Mouse (Mus musculus) small intestine, adult 2 months (tissue): ENCODE measurements around the gene Supt7l. TPM values are rescaled to one million over a fixed set of nuclear protein-coding genes. Genes with fewer than 3 reads are reported as not detected.

ENCODE experiments used
- H3K27ac ChIP-seq: fragments of 200-500 bp; 2 replicates; pipeline ENCODE4 v1.5.1; 2012; ENCODE audit warnings: low read depth, low read length, control low read depth, inconsistent platforms; ENCODE audit not compliant: insufficient read depth
- H3K27me3 ChIP-seq: fragments of 200-500 bp; 2 replicates; pipeline ENCODE4 v1.6.1; 2012; ENCODE audit warnings: mild to moderate bottlenecking, moderate library complexity, low read length, inconsistent platforms; ENCODE audit not compliant: control insufficient read depth, insufficient read depth
- H3K36me3 ChIP-seq: fragments of 200-500 bp; 2 replicates; pipeline ENCODE4 v1.6.1; 2012; ENCODE audit warnings: mild to moderate bottlenecking, low read length, control low read depth, inconsistent platforms; ENCODE audit not compliant: control insufficient read depth, insufficient read depth
- H3K4me1 ChIP-seq: fragments of 200-500 bp; 2 replicates; pipeline ENCODE4 v1.6.1; 2012; ENCODE audit warnings: low read length, inconsistent platforms, mixed read lengths; ENCODE audit not compliant: control insufficient read depth, insufficient read depth, insufficient read length
- H3K4me3 ChIP-seq: fragments of 200-500 bp; 2 replicates; pipeline ENCODE4 v1.5.1; 2012; ENCODE audit warnings: low read depth, mild to moderate bottlenecking, control low read depth, inconsistent platforms, low read length, moderate library complexity
- CTCF ChIP-seq: fragments of 200-500 bp; IDR thresholded peaks from 2 replicates; pipeline ENCODE4 v1.5.1; 2012; ENCODE audit warnings: low read depth, mild to moderate bottlenecking, control low read depth, inconsistent platforms, low read length, moderate library complexity, mixed read lengths; ENCODE audit not compliant: insufficient replicate concordance, insufficient read length; ENCODE audit errors: extremely low read depth
- POLR2A ChIP-seq: fragments of 200-500 bp; IDR thresholded peaks from 2 replicates; pipeline ENCODE4 v1.6.1; 2012; ENCODE audit warnings: low read depth, mild to moderate bottlenecking, control low read depth, inconsistent platforms, low read length, moderate library complexity
- WGBS: fragments of 180-500 bp; shearing (Covaris S2); methylation state at CpG from one replicate; pipeline ENCODE4 v1.1.7; 2018; 5-methylcytosine and 5-hydroxymethylcytosine counted together
- polyA plus RNA-seq: library from polyadenylated mRNA; depleted of rRNA; stranded (reverse); fragments of >200 nt; gene quantifications from 2 replicates; pipeline ENCODE4 v1.2.3, GENCODE M21; 2012

Supt7l gene
- polyA plus RNA-seq, 1 experiment = 6.8 TPM

DNA sequence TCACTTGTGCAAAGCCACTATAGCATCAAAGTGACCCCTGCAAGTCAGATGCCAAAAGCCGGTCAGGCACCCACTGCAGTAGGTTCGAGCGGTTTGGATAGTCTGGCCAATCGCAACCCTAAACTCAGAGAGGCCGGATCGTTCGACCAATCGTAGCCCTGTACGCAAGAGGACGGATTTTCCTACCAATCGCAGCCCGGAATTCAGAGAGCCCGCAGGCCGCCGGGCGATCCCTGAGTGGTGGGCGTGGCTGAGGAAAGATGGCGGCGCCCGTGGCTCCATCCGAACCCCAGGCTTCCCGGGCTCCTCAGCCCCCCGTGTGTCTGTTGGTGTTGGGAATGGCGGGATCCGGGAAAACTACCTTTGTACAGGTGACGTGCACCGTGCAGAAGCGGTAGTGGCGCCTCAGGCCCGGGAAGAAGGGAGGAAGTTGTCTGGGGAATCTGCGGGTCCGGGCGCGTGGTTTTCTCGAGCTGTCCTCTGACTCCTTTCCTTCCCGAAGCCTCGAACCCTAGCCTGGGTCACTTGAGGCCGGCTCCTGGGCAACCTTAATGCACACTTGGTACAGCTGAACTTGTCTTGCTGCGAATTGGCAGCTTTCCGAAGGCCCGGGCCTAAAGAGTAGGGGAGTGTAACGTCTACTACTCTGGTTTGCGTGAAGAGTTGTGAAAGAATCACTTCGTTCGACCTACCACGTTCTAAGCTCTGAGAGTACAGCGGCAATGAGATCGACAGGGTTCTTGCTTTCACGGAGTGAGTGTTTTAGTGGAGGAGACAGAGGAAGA is 32.9 kb downstream of the Supt7l start, which contains the start of gene Gpn1:
Gene Gpn1 (plus strand): TSS at position 229 of the 785 bp plus-strand sequence.
- H3K4me3 ChIP-seq = peak within 1 kb of the TSS; percentile 88
- H3K36me3 ChIP-seq = peaks cover 9% of the 10 kb centered on the region
- H3K4me1 ChIP-seq = no peaks in the 10 kb centered on the region; the same call in 1 of the 2 replicates
- no peak within 1 kb of the TSS for H3K27ac ChIP-seq
- no peaks in the 10 kb centered on the region for H3K27me3 ChIP-seq
- 0 out of 2 replicates have a peak, but pooled peaks have one; percentile 16 for TF ChIP-seq POLR2A
- no peak for TF ChIP-seq CTCF
- under 1% methylated on average over 49 of the region's 49 CpGs for WGBS

DNA sequence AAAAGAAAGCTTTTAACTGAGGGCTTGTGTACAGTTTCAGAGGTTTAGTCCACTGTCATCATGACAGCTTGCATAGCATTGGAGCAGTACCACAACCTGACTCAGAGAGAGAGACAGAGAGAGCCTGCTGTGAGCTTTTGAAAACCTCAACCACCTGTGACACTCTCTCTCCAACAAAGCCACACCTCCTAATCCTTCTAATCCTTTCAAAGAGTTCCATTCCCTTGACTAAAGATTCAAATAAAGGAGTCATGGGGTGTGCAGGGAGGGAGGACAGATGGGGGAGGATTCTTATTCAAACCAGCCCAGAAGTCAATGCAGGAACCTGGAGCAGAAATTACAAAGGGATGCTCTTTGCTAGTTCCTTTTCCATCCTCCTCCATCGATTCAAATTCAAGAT is 35.6 kb downstream of the Supt7l start:
- Histone ChIP-seq H3K27me3 (no peaks in the 10 kb centered on the region), H3K4me3 (no peak overlapping the region), H3K4me1 (no peaks in the 10 kb centered on the region; the same call in 1 of the 2 replicates), H3K27ac (no peak overlapping the region), H3K36me3 (no peaks in the 10 kb centered on the region)
- WGBS = 55% methylated on average over 1 of the region's 1 CpGs
- TF ChIP-seq POLR2A (no peak), CTCF (no peak)

DNA sequence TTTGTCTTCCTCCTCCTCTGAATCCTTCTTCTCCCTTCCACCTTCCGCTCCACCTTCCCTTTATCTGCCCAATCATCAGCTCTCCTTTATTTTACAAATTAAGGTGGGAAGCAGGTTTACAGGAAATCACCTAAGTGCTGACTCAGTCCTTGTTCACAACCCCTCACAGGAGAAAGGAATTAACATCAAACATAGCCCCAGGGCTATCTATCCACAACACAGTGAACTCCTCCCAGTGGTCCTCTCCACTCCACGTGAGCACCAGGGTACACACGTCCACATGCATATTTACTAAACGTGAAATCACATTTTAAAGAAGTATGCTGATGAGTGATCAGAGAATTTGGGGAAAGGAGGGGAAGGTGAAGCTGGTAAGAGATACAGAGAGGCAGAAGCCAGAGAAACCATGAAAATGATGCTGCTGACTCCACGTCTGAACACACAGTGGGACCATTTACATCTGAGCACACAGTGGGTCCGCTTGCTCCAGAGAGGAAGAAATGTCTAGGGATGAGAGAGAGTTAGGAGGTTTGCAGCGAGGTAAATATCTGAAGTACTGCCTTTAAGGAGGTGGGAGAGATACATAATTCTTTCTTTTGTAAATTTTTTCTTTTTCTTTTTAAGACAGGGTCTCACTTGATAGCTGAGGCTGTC is 38.4 kb downstream of the Supt7l start:
- Histone ChIP-seq H3K27ac (no peak overlapping the region), H3K4me1 (no peaks in the 10 kb centered on the region), H3K36me3 (no peaks in the 10 kb centered on the region), H3K27me3 (no peaks in the 10 kb centered on the region), H3K4me3 (no peak overlapping the region)
- WGBS = 63% methylated on average over 7 of the region's 7 CpGs
- TF ChIP-seq POLR2A = no peak
- TF ChIP-seq CTCF = no peak

DNA sequence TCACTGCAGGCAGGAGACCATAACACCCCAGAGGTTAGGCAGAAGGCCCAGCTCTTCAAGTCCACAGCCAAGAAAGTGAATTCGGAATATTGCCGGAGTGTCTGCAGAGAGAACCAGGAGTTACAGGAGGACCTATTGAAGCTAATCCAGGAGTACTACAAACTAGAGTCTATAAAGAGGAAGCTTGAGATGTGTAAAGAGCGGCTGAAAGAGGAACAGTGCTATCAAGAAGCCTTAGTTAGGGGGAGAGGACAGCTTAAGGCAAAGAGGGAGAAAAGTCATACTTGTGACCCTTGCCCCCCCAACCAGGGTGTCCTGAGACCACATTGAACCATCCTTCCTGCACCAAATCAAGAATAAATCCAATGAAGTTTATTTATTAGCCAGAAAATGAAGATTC is 39.7 kb downstream of the Supt7l start:
- no peaks in the 10 kb centered on the region for H3K27me3 ChIP-seq
- 90% methylated on average over 3 of the region's 3 CpGs for WGBS

DNA sequence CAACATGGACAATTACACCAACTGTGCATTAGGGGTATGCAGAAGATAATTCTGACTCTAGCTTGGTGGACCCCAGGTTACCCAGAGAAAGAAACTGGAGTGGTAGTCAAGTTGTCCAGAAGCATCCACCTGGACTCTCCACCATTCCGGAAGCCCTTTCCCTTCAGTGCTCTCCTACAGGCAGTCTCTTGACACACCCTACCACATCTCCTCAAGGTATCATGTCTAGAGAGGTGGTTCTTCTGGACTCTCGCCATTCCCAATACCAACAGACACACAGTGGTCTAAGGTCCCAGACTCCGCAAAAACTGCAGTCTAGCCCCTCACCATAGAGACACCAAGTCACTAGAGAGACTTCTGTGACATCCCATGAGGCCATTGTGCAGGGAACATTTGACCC is 42.2 kb downstream of the Supt7l start, which contains the start of gene 4930548H24Rik:
Gene 4930548H24Rik (plus strand): TSS at position 301 of the 400 bp plus-strand sequence.
- peaks cover 8% of the 10 kb centered on the region for H3K36me3 ChIP-seq
- no peak within 1 kb of the TSS for H3K4me3 ChIP-seq
- H3K27me3 ChIP-seq = no peaks in the 10 kb centered on the region
- H3K27ac ChIP-seq = no peak within 1 kb of the TSS
- no peaks in the 10 kb centered on the region for H3K4me1 ChIP-seq
- WGBS = 91% methylated on average over 3 of the region's 3 CpGs
- TF ChIP-seq POLR2A = no peak
- no peak for TF ChIP-seq CTCF

More for the DNA sequence above, 39.7 kb downstream of the Supt7l start:
- Histone ChIP-seq H3K4me3 (no peak overlapping the region), H3K4me1 (no peaks in the 10 kb centered on the region), H3K36me3 (no peaks in the 10 kb centered on the region), H3K27ac (no peak overlapping the region)
- no peak for TF ChIP-seq CTCF
- no peak for TF ChIP-seq POLR2A

DNA sequence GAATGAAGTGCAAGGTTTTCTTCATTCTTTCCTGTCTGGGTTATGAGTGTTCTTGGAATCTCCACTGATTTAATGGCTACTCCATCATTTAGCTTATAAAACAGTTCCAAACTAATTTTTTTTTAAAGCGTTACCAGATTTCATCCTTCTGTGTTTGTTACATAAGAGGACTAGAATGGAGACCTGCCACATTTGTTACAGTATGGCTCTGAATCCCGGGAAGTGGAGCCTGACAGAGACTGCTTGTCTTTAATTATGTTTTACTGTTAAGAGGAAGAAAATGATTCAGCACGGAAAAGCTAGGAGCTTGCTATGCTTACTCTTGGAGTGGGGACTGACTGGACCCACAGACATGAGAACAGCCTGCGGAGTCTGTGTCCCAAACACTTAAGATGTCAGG is 47.1 kb downstream of the Supt7l start:
- Histone ChIP-seq H3K27me3 (no peaks in the 10 kb centered on the region), H3K4me3 (no peak overlapping the region), H3K27ac (no peak overlapping the region), H3K4me1 (no peaks in the 10 kb centered on the region), H3K36me3 (peaks cover 30% of the 10 kb centered on the region)
- TF ChIP-seq POLR2A (no peak), CTCF (no peak)
- WGBS = 92% methylated on average over 4 of the region's 4 CpGs

DNA sequence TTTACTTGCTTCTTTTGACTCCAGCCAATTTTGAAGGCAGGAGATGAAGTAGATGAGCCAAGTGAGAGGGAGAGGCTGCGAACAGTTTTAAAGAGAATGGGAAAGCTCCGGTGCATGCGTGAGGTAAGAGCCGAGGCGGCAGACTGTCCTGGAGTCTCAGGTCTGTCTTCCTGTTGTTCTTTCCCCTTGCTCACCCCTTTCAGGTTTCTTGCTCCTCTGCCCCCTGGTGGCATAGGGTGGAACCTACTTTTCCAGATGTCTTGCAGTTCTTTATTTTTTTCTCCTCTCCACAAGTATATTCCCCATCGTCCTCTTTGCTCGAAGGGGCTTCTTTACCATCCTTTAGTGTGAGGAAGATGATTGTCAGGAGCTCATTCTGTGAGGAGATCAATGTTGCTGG is 57.3 kb downstream of the Supt7l start:
- Histone ChIP-seq H3K4me1 (no peaks in the 10 kb centered on the region), H3K27me3 (no peaks in the 10 kb centered on the region), H3K27ac (no peak overlapping the region), H3K36me3 (peaks cover 55% of the 10 kb centered on the region), H3K4me3 (no peak overlapping the region)
- 76% methylated on average over 7 of the region's 7 CpGs for WGBS
- TF ChIP-seq POLR2A (no peak), CTCF (peak; percentile 56; the same call in 1 of the 2 replicates)
